Mouse (Mus musculus) myocyte (in vitro differentiated cells): Measurements from ENCODE around the gene Ptpdc1.

ENCODE experiments used
- MAX ChIP-seq: IDR thresholded peaks from one replicate; pipeline ENCODE4 v1.6.1; 2011; ENCODE audit warnings: low read depth, mild to moderate bottlenecking, control low read depth
- MYOG ChIP-seq, 3 experiments: IDR thresholded peaks; one replicate each; pipeline ENCODE4 v1.6.1; 2011; ENCODE audit warnings: control low read depth in 2 of 3, low read depth in 2 of 3, mild to moderate bottlenecking in 2 of 3; ENCODE audit not compliant: insufficient read length in 2 of 3, control insufficient read depth in 1 of 3, insufficient read depth in 1 of 3
- POLR2A ChIP-seq: IDR thresholded peaks from one replicate; pipeline ENCODE4 v1.6.1; 2011; ENCODE audit warnings: low read depth, mild to moderate bottlenecking, control low read depth, moderate library complexity; ENCODE audit not compliant: insufficient read length

DNA sequence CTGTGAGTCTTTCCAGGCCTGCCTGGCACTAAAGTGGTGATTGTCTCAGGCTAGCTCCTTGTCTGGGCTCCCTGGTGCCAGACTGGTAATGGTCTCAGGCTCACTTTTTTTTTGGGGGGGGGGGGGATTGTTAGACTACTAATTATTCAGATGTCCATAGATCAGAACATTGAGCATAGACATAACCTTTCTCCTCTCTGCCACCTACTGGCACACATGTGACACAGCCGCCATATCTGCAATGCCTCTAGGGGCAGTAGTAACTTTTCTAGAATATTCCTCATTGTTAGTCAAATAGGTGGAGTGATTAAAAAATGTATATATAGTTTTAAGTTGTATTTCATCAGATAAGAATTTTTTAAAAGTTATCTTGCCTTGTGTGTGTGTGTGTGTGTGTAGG lies 53.3 kb downstream of the Ptpdc1 start:
- TF ChIP-seq MYOG (IDR thresholded peaks at IDR 0.05; ENCODE audit: control insufficient read depth in 1 of 3, insufficient read depth in 1 of 3, insufficient read length in 2 of 3, low read depth in 2 of 3): no peak
- TF ChIP-seq POLR2A: no peak
- TF ChIP-seq MAX: no peak
